Mouse (Mus musculus): ENCODE measurements at regions not wholly inside any gene's neighbourhood (a gene's known extent, or its start where the extent isn't known, plus 50 kb on each side); places are given as distances from the start of the nearest gene placed in this dataset.

- no peak for TF ChIP-seq POLR2A (IDR thresholded peaks at IDR 0.05; ENCODE audit: borderline replicate concordance, low read depth, low read length)
- TF ChIP-seq CTCF (IDR thresholded peaks at IDR 0.05; ENCODE audit: low read depth, low read length): no peak
These were observed 102.8 kb upstream of the Wdr3 start for GRCm38 (mm10) chr3:100264991-100265390.

Measured in bone marrow macrophage, adult 2 months (primary cell).